Mouse (Mus musculus): ENCODE results near the gene Xpnpep1.
A peak's percentile ranks its signal among the peaks of the same experiment; 100 is the strongest.

The Xpnpep1 gene

GRCm38 (mm10) chr19:53032647-53033046 is 7.4 kb downstream of the Xpnpep1 start:
- no peak for DNase-seq (ENCODE audit: low read depth, low spot score)

GRCm38 (mm10) chr19:53031957-53032371 is 8.1 kb downstream of the Xpnpep1 start:
- no peak for DNase-seq (ENCODE audit: low read depth, low spot score)

GRCm38 (mm10) chr19:53030279-53030678 is 9.7 kb downstream of the Xpnpep1 start:
- no peak for DNase-seq (ENCODE audit: low read depth, low spot score)

GRCm38 (mm10) chr19:53029686-53030085 is 10.3 kb downstream of the Xpnpep1 start:
- DNase-seq (ENCODE audit: low read depth, low spot score) = no peak

DNA sequence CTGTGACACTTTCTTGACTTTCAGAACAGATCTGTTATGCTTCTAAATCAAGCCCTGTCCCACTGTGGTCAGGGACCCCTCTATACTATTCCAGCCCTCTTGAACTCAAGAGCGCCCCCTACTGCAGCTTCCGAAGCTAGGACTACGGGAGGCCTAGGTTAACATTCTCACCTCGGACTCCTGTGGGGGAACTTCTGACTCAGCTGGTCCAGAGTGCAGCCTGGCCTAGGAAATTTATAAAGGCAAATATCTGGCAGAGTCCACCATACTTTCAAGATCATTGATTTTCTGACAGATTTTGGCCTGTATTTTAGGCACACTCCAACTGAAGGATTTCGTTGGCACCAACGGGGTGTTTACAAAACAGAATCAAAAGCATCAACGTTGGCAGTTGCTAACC is 11.0 kb downstream of the Xpnpep1 start:
- DNase-seq (ENCODE audit: low read depth, low spot score) = no peak

- no peak for DNase-seq (ENCODE audit: low read depth, low spot score)
These were observed 11.8 kb downstream of the Xpnpep1 start for GRCm38 (mm10) chr19:53028216-53028615.

- DNase-seq (ENCODE audit: low read depth, low spot score) = no peak
These were observed 16.8 kb downstream of the Xpnpep1 start for GRCm38 (mm10) chr19:53023189-53023588.

DNA sequence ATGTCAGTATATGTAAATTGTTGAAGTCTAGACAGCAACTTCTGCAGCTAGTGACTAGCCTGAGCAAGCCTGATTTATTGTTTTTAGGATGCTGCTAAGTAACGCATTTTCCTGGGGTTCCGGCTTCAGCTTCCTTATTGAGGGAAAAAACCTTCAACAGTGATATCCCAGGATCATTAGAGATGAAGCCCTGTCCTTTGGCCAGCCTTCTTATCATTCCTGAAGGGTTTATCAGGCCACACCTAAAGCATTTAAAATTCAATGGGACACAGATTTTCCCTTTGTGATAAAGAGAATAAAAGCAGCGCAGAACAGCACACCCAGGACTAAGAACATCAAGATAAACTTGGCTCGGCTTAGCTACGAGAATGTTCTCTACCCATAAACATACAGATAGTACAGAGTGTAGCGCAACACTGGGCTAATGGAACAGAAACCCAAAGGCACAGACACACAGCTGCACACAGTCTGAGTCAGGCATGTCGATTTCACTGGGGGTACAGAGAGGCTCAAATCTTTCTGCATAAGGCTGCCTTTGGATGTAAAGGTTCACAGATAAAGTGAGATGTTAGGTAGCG is 17.9 kb downstream of the Xpnpep1 start:
- no peak for DNase-seq (ENCODE audit: low read depth, low spot score)

- no peak for DNase-seq (ENCODE audit: low read depth, low spot score)
These were observed 18.5 kb downstream of the Xpnpep1 start for GRCm38 (mm10) chr19:53021537-53021936.

- peak; percentile 92 for DNase-seq (ENCODE audit: low read depth, low spot score)
These were observed 20.1 kb downstream of the Xpnpep1 start for GRCm38 (mm10) chr19:53019716-53020463.

GRCm38 (mm10) chr19:53017954-53018353 is 22.1 kb downstream of the Xpnpep1 start:
- no peak for DNase-seq (ENCODE audit: low read depth, low spot score)

DNA sequence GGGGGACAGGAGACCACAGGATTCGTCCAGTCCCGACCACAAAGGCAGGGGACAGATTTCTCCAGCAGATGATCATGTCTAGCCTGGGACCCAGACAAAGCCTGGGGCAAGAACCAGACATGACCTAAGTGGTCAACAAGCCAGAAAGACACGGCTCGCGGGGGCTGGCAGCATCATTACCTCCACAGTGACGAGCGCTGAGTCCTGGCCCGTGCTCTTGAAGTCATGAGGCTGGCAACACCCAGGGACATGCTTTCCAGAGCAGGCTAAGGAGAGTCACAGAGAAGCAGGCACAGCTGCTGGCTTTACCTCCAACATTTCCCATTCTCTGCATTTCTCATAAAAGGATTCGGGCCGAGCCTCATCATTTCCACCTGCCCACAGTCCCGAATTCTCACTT is 22.8 kb downstream of the Xpnpep1 start:
- no peak for DNase-seq (ENCODE audit: low read depth, low spot score)

- no peak for DNase-seq (ENCODE audit: low read depth, low spot score)
These were observed 24.9 kb downstream of the Xpnpep1 start for GRCm38 (mm10) chr19:53014910-53015710.

DNA sequence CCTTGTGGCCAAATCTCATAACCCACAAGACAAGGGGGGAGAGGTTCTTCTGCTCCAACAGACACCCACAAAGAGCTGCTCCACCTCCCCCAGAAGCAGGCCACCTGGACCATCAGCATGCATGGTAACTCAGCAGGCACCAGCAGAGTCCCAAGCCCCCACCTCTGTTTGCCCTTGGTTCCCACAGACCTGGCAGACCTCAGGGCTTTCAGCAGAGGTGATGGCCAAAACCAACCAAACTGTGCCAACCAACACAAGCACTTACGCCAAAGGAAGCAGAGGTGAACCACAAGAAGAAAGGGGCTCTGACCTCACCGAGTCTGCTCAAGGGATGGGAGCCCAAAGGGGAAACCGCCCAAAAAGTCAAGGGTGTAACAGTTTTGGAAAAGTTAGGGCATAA is 26.3 kb downstream of the Xpnpep1 start:
- no peak for DNase-seq (ENCODE audit: low read depth, low spot score)

- DNase-seq (ENCODE audit: low read depth, low spot score) = no peak
These were observed 26.7 kb downstream of the Xpnpep1 start for GRCm38 (mm10) chr19:53013341-53013740.

GRCm38 (mm10) chr19:53010941-53011340 is 29.1 kb downstream of the Xpnpep1 start:
- no peak for DNase-seq (ENCODE audit: low read depth, low spot score)

GRCm38 (mm10) chr19:53008921-53009320 is 31.1 kb downstream of the Xpnpep1 start:
- DNase-seq (ENCODE audit: low read depth, low spot score) = no peak

- peak; percentile 12 for DNase-seq (ENCODE audit: low read depth, low spot score)
These were observed 31.9 kb downstream of the Xpnpep1 start for GRCm38 (mm10) chr19:53008020-53008705.

DNA sequence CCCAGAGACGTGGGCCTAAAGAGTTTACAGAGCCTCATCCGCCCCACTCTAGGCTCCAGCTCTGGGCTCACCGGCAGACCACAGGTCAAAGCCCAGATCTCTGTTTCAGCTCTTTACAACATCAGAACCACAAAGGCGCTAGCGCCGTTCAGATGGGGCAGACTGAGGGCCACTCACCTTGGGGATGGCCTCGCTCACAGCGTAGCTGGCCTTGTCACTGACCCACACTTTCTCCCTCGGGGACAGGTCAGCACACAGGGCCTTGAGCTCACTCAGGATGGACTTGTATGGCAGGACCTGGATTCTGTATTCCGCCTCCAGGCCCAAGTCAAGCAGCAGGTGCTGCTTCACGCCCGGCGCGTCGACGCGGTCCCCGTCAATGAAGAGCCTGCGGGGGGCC is 34.0 kb downstream of the Xpnpep1 start:
- DNase-seq (ENCODE audit: low read depth, low spot score) = no peak

GRCm38 (mm10) chr19:53003554-53004365 is 36.3 kb downstream of the Xpnpep1 start:
- no peak for DNase-seq (ENCODE audit: low read depth, low spot score)
